Mouse (Mus musculus): ENCODE results near the gene Rere. TPM values are rescaled to one million over a fixed set of nuclear protein-coding genes. Genes with fewer than 3 reads are reported as not detected.

The Rere gene
- polyA plus RNA-seq, 1 experiment from 2014 or later: 18.0 TPM

DNA sequence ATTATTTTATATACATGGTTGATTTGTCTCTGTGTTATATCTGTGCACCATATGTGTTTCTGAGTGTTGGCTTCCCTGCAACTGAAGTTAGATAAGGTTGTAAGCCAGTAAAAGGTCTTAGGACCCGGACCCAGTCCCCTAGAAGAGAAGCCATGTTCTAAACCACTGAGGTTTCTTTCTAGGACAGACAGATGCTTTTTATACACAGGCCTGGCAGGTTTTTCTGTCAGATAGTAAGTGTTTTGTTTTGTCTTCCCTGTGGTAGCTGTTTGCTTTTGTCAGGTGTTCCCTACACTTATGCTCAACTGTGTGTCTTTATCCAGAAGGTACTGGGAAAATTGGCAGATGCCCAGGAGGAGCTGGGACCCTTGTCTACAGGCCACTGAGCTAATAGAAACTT lies 167.0 kb downstream of the Rere start:
- Histone ChIP-seq H3K4me1 (ENCODE audit: control insufficient read depth, insufficient read depth, low read length) (peaks cover 47% of the 10 kb centered on the region), H3K9ac (ENCODE audit: low read length) (no peak overlapping the region), H3K36me3 (ENCODE audit: control insufficient read depth, insufficient read depth) (no peaks in the 10 kb centered on the region), H3K9me3 (replicated peaks; ENCODE audit: control insufficient read depth, low read length) (no peaks in the 10 kb centered on the region), H3K27ac (ENCODE audit: low read length) (peak overlapping the region; percentile 36; the same call in 1 of the 2 replicates), H3K27me3 (ENCODE audit: control insufficient read depth, insufficient read depth, low read length) (no peaks in the 10 kb centered on the region), H3K4me2 (ENCODE audit: low read depth, low read length) (no peak overlapping the region), H3K4me3 (ENCODE audit: low read length) (no peak overlapping the region)
- WGBS: 64% methylated on average over 1 of the region's 1 CpGs
- ATAC-seq (replicated peaks; ENCODE audit: extremely low read depth, insufficient read depth, low FRiP score): no peak

DNA sequence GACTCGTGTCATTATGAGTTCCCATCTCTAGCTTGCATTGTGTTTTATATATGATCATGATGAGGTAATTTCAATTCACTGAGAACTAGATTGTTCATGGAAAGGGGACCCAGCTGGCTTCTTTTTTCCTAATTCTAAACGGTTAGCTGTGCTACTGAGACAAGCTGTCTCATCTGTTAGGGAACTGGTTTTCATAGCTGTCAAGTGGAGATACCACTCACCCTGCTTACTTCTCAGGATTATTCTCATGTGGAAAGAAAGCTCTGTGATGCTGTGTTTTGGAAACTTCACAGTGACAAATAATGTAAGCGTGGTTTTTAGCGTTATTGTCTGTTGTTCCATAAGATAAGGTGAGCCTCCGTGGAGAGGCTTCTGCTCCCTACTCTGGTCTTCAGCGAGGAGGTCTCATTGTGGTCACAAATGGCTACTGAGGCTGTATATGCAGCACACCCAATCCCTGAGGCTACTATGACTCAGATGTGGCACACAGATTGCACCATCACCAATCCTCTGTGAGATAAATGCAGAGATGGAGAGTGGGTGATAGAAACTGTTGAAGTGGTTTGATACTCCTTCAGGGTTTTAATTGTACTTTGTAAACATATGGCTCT lies 168.7 kb downstream of the Rere start:
- ATAC-seq (replicated peaks; ENCODE audit: extremely low read depth, insufficient read depth, low FRiP score): no peak
- peaks cover 49% of the 10 kb centered on the region for H3K4me1 ChIP-seq (ENCODE audit: control insufficient read depth, insufficient read depth, low read length)
- no peaks in the 10 kb centered on the region for H3K9me3 ChIP-seq (replicated peaks; ENCODE audit: control insufficient read depth, low read length)
- H3K36me3 ChIP-seq (ENCODE audit: control insufficient read depth, insufficient read depth): no peaks in the 10 kb centered on the region
- H3K9ac ChIP-seq (ENCODE audit: low read length): no peak overlapping the region
- no peak overlapping the region for H3K4me2 ChIP-seq (ENCODE audit: low read depth, low read length)
- no peak overlapping the region for H3K4me3 ChIP-seq (ENCODE audit: low read length)
- H3K27me3 ChIP-seq (ENCODE audit: control insufficient read depth, insufficient read depth, low read length): no peaks in the 10 kb centered on the region
- H3K27ac ChIP-seq (ENCODE audit: low read length): no peak overlapping the region
- 65% methylated on average over 6 of the region's 6 CpGs for WGBS

- H3K4me2 ChIP-seq (ENCODE audit: low read depth, low read length): no peak overlapping the region
- H3K27me3 ChIP-seq (ENCODE audit: control insufficient read depth, insufficient read depth, low read length): no peaks in the 10 kb centered on the region
- H3K4me3 ChIP-seq (ENCODE audit: low read length): no peak overlapping the region
- no peak overlapping the region for H3K27ac ChIP-seq (ENCODE audit: low read length)
- H3K4me1 ChIP-seq (ENCODE audit: control insufficient read depth, insufficient read depth, low read length): peaks cover 35% of the 10 kb centered on the region
- no peaks in the 10 kb centered on the region for H3K36me3 ChIP-seq (ENCODE audit: control insufficient read depth, insufficient read depth)
- no peaks in the 10 kb centered on the region for H3K9me3 ChIP-seq (replicated peaks; ENCODE audit: control insufficient read depth, low read length)
- WGBS: 63% methylated on average over 11 of the region's 11 CpGs
- H3K9ac ChIP-seq (ENCODE audit: low read length): no peak overlapping the region
- ATAC-seq (replicated peaks; ENCODE audit: extremely low read depth, insufficient read depth, low FRiP score): no peak
Observed at GRCm38 (mm10) chr4:150452155-150452847, 170.9 kb downstream of the Rere start.

- Histone ChIP-seq H3K9me3 (replicated peaks; ENCODE audit: control insufficient read depth, low read length) (no peaks in the 10 kb centered on the region), H3K27ac (ENCODE audit: low read length) (peak overlapping the region; percentile 47), H3K4me1 (ENCODE audit: control insufficient read depth, insufficient read depth, low read length) (peaks cover 46% of the 10 kb centered on the region)
Observed at GRCm38 (mm10) chr4:150454571-150455306, 173.3 kb downstream of the Rere start.

DNA sequence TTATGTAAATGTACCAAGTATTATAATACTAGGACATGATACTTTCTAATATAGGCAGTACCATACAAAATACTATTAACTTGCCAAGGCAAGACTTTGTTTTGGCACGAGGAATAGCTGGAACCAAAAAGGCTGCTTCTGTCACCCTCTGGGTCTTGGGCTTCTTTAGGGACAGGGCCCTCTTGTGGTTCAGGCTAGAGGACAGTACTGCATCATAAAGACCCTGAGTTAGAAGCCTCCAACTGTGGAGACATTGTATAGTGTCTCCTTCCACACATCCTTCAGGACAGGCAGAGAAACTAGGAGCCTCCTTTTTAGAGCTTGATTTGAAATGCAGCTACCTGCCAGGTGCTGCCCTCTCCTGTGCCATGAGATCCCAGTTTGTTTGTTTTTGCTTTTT lies 174.3 kb downstream of the Rere start:
- no peak overlapping the region for H3K4me3 ChIP-seq (ENCODE audit: low read length)
- H3K4me2 ChIP-seq (ENCODE audit: low read depth, low read length): no peak overlapping the region
- H3K36me3 ChIP-seq (ENCODE audit: control insufficient read depth, insufficient read depth): no peaks in the 10 kb centered on the region
- H3K27ac ChIP-seq (ENCODE audit: low read length): no peak overlapping the region
- no peak overlapping the region for H3K9ac ChIP-seq (ENCODE audit: low read length)
- WGBS: 71% methylated on average over 1 of the region's 1 CpGs
- peaks cover 46% of the 10 kb centered on the region for H3K4me1 ChIP-seq (ENCODE audit: control insufficient read depth, insufficient read depth, low read length)
- ATAC-seq (replicated peaks; ENCODE audit: extremely low read depth, insufficient read depth, low FRiP score): no peak
- no peaks in the 10 kb centered on the region for H3K9me3 ChIP-seq (replicated peaks; ENCODE audit: control insufficient read depth, low read length)
- H3K27me3 ChIP-seq (ENCODE audit: control insufficient read depth, insufficient read depth, low read length): no peaks in the 10 kb centered on the region

More at GRCm38 (mm10) chr4:150454571-150455306, 173.3 kb downstream of the Rere start:
- no peaks in the 10 kb centered on the region for H3K27me3 ChIP-seq (ENCODE audit: control insufficient read depth, insufficient read depth, low read length)
- no peak overlapping the region for H3K4me3 ChIP-seq (ENCODE audit: low read length)
- ATAC-seq (replicated peaks; ENCODE audit: extremely low read depth, insufficient read depth, low FRiP score): no peak
- H3K36me3 ChIP-seq (ENCODE audit: control insufficient read depth, insufficient read depth): no peaks in the 10 kb centered on the region
- H3K9ac ChIP-seq (ENCODE audit: low read length): no peak overlapping the region
- WGBS: 45% methylated on average over 12 of the region's 12 CpGs
- no peak overlapping the region for H3K4me2 ChIP-seq (ENCODE audit: low read depth, low read length)

GRCm38 (mm10) chr4:150456452-150456851 lies 175.0 kb downstream of the Rere start:
- Histone ChIP-seq H3K36me3 (ENCODE audit: control insufficient read depth, insufficient read depth) (no peaks in the 10 kb centered on the region), H3K4me2 (ENCODE audit: low read depth, low read length) (no peak overlapping the region), H3K4me1 (ENCODE audit: control insufficient read depth, insufficient read depth, low read length) (peaks cover 53% of the 10 kb centered on the region), H3K4me3 (ENCODE audit: low read length) (no peak overlapping the region), H3K9ac (ENCODE audit: low read length) (no peak overlapping the region), H3K27ac (ENCODE audit: low read length) (no peak overlapping the region), H3K9me3 (replicated peaks; ENCODE audit: control insufficient read depth, low read length) (no peaks in the 10 kb centered on the region), H3K27me3 (ENCODE audit: control insufficient read depth, insufficient read depth, low read length) (no peaks in the 10 kb centered on the region)
- ATAC-seq (replicated peaks; ENCODE audit: extremely low read depth, insufficient read depth, low FRiP score): no peak
- WGBS: 72% methylated on average over 7 of the region's 7 CpGs

GRCm38 (mm10) chr4:150456886-150457285 lies 175.4 kb downstream of the Rere start:
- Histone ChIP-seq H3K9ac (ENCODE audit: low read length) (no peak overlapping the region), H3K27ac (ENCODE audit: low read length) (no peak overlapping the region), H3K4me1 (ENCODE audit: control insufficient read depth, insufficient read depth, low read length) (peaks cover 55% of the 10 kb centered on the region), H3K4me2 (ENCODE audit: low read depth, low read length) (no peak overlapping the region), H3K9me3 (replicated peaks; ENCODE audit: control insufficient read depth, low read length) (no peaks in the 10 kb centered on the region), H3K27me3 (ENCODE audit: control insufficient read depth, insufficient read depth, low read length) (no peaks in the 10 kb centered on the region), H3K36me3 (ENCODE audit: control insufficient read depth, insufficient read depth) (no peaks in the 10 kb centered on the region), H3K4me3 (ENCODE audit: low read length) (no peak overlapping the region)
- ATAC-seq (replicated peaks; ENCODE audit: extremely low read depth, insufficient read depth, low FRiP score): no peak
- WGBS: 74% methylated on average over 2 of the region's 2 CpGs

GRCm38 (mm10) chr4:150457353-150457752 lies 175.9 kb downstream of the Rere start:
- no peak overlapping the region for H3K4me3 ChIP-seq (ENCODE audit: low read length)
- H3K36me3 ChIP-seq (ENCODE audit: control insufficient read depth, insufficient read depth): no peaks in the 10 kb centered on the region
- H3K4me1 ChIP-seq (ENCODE audit: control insufficient read depth, insufficient read depth, low read length): peaks cover 55% of the 10 kb centered on the region
- no peak for ATAC-seq (replicated peaks; ENCODE audit: extremely low read depth, insufficient read depth, low FRiP score)
- no peak overlapping the region for H3K4me2 ChIP-seq (ENCODE audit: low read depth, low read length)
- WGBS: 62% methylated on average over 4 of the region's 4 CpGs
- no peaks in the 10 kb centered on the region for H3K27me3 ChIP-seq (ENCODE audit: control insufficient read depth, insufficient read depth, low read length)
- H3K9me3 ChIP-seq (replicated peaks; ENCODE audit: control insufficient read depth, low read length): no peaks in the 10 kb centered on the region
- H3K27ac ChIP-seq (ENCODE audit: low read length): 0 out of 2 replicates have a peak overlapping the region, but pooled peaks have one; percentile 15
- H3K9ac ChIP-seq (ENCODE audit: low read length): no peak overlapping the region

DNA sequence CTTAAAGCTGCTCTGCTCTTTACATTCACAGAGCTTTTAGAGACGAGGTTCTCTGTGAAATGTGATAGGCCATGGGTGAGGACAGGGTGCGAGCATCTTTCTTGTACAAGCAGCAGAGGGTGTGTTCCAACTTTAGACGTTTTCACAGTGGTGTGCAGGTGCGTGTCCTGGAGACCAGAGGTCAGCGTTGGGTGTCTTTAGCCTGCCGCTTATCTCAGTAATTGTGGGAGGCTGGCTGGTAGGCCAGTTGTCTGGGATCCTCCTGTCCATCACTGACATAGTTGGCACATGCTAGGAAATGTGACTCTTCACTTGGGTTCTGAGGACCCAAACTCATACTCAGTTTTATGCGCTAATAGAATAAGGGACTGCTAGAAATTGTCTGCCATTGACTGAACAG lies 176.3 kb downstream of the Rere start:
- 0 out of 2 replicates have a peak, but pooled peaks have one; percentile 10 for ATAC-seq (replicated peaks; ENCODE audit: extremely low read depth, insufficient read depth, low FRiP score)
- Histone ChIP-seq H3K4me2 (ENCODE audit: low read depth, low read length) (no peak overlapping the region), H3K27me3 (ENCODE audit: control insufficient read depth, insufficient read depth, low read length) (no peaks in the 10 kb centered on the region), H3K36me3 (ENCODE audit: control insufficient read depth, insufficient read depth) (no peaks in the 10 kb centered on the region), H3K4me1 (ENCODE audit: control insufficient read depth, insufficient read depth, low read length) (peaks cover 56% of the 10 kb centered on the region), H3K4me3 (ENCODE audit: low read length) (no peak overlapping the region), H3K27ac (ENCODE audit: low read length) (0 out of 2 replicates have a peak overlapping the region, but pooled peaks have one; percentile 15), H3K9me3 (replicated peaks; ENCODE audit: control insufficient read depth, low read length) (no peaks in the 10 kb centered on the region), H3K9ac (ENCODE audit: low read length) (no peak overlapping the region)
- WGBS: 51% methylated on average over 7 of the region's 7 CpGs
